8 mouse cellular contexts compared by ENCODE assay signal in the genomic region with DNA sequence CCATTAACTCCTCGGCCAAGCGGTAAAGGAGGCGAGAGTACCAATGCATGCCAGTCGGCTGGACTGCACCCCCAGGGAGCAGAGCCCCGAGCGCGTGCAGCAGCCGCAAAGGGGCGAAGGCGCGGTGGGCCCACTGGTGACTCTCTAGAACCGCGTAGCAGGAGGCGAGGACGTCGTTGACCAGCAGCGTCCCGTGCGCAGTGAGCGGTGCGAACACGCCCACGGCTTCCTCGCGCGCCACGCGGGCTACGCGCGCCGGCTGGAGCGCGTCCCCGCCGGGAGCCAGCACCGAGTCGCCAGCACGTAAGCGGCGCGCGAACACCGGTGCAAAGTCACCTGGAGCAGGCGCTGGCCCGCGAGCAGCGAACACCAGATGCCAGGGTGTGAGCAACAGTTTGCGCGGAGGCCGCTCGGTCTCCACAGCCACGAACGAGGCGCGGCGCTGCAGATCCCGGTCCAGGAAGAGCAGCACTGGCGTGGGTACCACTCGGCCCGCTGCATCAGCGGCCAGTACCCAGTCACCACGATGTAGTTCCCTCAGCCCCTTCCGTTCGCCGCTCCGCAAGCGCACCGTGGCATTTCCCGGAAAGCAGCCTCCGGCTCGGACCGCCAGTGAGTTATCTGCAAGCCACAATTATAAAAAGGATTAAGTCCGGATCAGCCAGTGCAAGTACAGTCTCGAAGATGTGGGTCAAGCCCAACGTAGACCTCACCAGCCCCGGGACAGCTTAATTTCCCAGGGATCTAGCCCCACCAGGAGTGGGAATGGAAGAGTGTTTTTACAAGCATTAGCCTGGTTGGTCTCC. TPM values are rescaled to one million over a fixed set of nuclear protein-coding genes. Genes with fewer than 3 reads are reported as not detected.
DNase-seq lines count a peak whose midpoint lies in the region; ATAC-seq and TF ChIP-seq lines count a peak whose summit lies in the region.

Rhebl1 (minus strand) TSS at position 601 of the 806 bp plus-strand sequence.

- H3ac ChIP-seq in C2C12 (ENCODE audit: control insufficient read depth, insufficient read length, low read depth): peak within 1 kb of the TSS; percentile 3

- H3K79me3 ChIP-seq in C2C12 (ENCODE audit: low read depth): no peaks in the 10 kb centered on the region

- H3K36me3 ChIP-seq in erythroblast, embryonic 14.5 days (ENCODE audit: control insufficient read depth): no peaks in the 10 kb centered on the region
- no peaks in the 10 kb centered on the region for H3K36me3 ChIP-seq in C2C12 (ENCODE audit: control insufficient read depth, insufficient read depth)
- H3K36me3 ChIP-seq in heart, embryonic 13.5 days: no peaks in the 10 kb centered on the region
- H3K36me3 ChIP-seq in megakaryocyte, embryonic 14.5 days (replicated peaks; ENCODE audit: low read length): no peaks in the 10 kb centered on the region
- H3K36me3 ChIP-seq in stomach, embryonic 15.5 days: no peaks in the 10 kb centered on the region

- H3K4me2 ChIP-seq in heart, embryonic 13.5 days: peak within 1 kb of the TSS; percentile 100
- peak within 1 kb of the TSS; percentile 99 for H3K4me2 ChIP-seq in stomach, embryonic 15.5 days

- TF ChIP-seq CTCF in C2C12 (IDR thresholded peaks at IDR 0.05; ENCODE audit: control insufficient read depth, insufficient read depth, insufficient read length): no peak

- ATAC-seq in erythroblast, adult 5-6 weeks (replicated peaks; ENCODE audit: low FRiP score, poor library complexity, severe bottlenecking): no peak
- ATAC-seq in heart, embryonic 13.5 days (ENCODE audit: extremely low read depth, insufficient number of reproducible peaks, low FRiP score, low TSS enrichment): no peak
- no peak for ATAC-seq in stomach, embryonic 15.5 days (ENCODE audit: insufficient read depth, low FRiP score, low read depth)

- under 1% methylated on average over 74 of the region's 77 CpGs for WGBS in heart, embryonic 13.5 days
- under 1% methylated on average over 77 of the region's 77 CpGs for WGBS in large intestine, adult 2 months
- WGBS in stomach, embryonic 15.5 days: under 1% methylated on average over 77 of the region's 77 CpGs

- peak within 1 kb of the TSS; percentile 54 for H3K4me3 ChIP-seq in erythroblast, embryonic 14.5 days (replicated peaks)
- no peak within 1 kb of the TSS for H3K4me3 ChIP-seq in C2C12 (ENCODE audit: insufficient read depth, poor library complexity, severe bottlenecking)
- H3K4me3 ChIP-seq in heart, embryonic 13.5 days: peak within 1 kb of the TSS; percentile 64
- H3K4me3 ChIP-seq in megakaryocyte, embryonic 14.5 days (replicated peaks): peak within 1 kb of the TSS; percentile 94
- peak within 1 kb of the TSS; percentile 52 for H3K4me3 ChIP-seq in stomach, embryonic 15.5 days (replicated peaks)

- peak; percentile 46 for DNase-seq in cerebellum, adult 9-11 months
- no peak for DNase-seq in large intestine, adult 2 months (ENCODE audit: low read depth, low spot score)

- H3K9ac ChIP-seq in heart, embryonic 13.5 days: peak within 1 kb of the TSS; percentile 80
- peak within 1 kb of the TSS; percentile 23 for H3K9ac ChIP-seq in stomach, embryonic 15.5 days

- peaks cover 82% of the 10 kb centered on the region for H3K27me3 ChIP-seq in erythroblast, embryonic 14.5 days (ENCODE audit: control insufficient read depth)
- H3K27me3 ChIP-seq in C2C12 (ENCODE audit: control insufficient read depth, insufficient read depth, insufficient read length): peaks cover 15% of the 10 kb centered on the region
- peaks cover 78% of the 10 kb centered on the region for H3K27me3 ChIP-seq in heart, embryonic 13.5 days (replicated peaks)
- H3K27me3 ChIP-seq in megakaryocyte, embryonic 14.5 days (replicated peaks): peaks cover 63% of the 10 kb centered on the region
- H3K27me3 ChIP-seq in stomach, embryonic 15.5 days (replicated peaks): peaks cover 61% of the 10 kb centered on the region

- H3K79me2 ChIP-seq in C2C12 (ENCODE audit: control insufficient read depth, insufficient read depth): no peaks in the 10 kb centered on the region

- H3K27ac ChIP-seq in heart, embryonic 13.5 days (replicated peaks): 0 out of 2 replicates have a peak within 1 kb of the TSS, but pooled peaks have one; percentile 34
- 0 out of 2 replicates have a peak within 1 kb of the TSS, but pooled peaks have one; percentile 31 for H3K27ac ChIP-seq in stomach, embryonic 15.5 days

- H3K9me3 ChIP-seq in erythroblast, embryonic 14.5 days (ENCODE audit: control insufficient read depth, low read length): peaks cover 14% of the 10 kb centered on the region; the same call in 1 of the 2 replicates
- H3K9me3 ChIP-seq in heart, embryonic 13.5 days: no peaks in the 10 kb centered on the region
- no peaks in the 10 kb centered on the region for H3K9me3 ChIP-seq in megakaryocyte, embryonic 14.5 days
- no peaks in the 10 kb centered on the region for H3K9me3 ChIP-seq in stomach, embryonic 15.5 days

- peaks cover 50% of the 10 kb centered on the region for H3K4me1 ChIP-seq in erythroblast, embryonic 14.5 days (ENCODE audit: control insufficient read depth)
- peaks cover 62% of the 10 kb centered on the region for H3K4me1 ChIP-seq in heart, embryonic 13.5 days
- peaks cover 73% of the 10 kb centered on the region for H3K4me1 ChIP-seq in megakaryocyte, embryonic 14.5 days
- peaks cover 43% of the 10 kb centered on the region for H3K4me1 ChIP-seq in stomach, embryonic 15.5 days

TF ChIP-seq in C2C12, 6 proteins besides CTCF, POLR2A, EP300 and RAD21:
- no peak for TF ChIP-seq MYOD1 (IDR thresholded peaks at IDR 0.05; ENCODE audit: control insufficient read depth, insufficient read length, low read depth)
- no peak for TF ChIP-seq USF1 (IDR thresholded peaks at IDR 0.05; ENCODE audit: low read depth)
- no peak for TF ChIP-seq MAX (IDR thresholded peaks at IDR 0.05)
- no peak for TF ChIP-seq MYOG (IDR thresholded peaks at IDR 0.05; ENCODE audit: control insufficient read depth, extremely low read depth, insufficient read length)
- no peak for TF ChIP-seq CEBPB (IDR thresholded peaks at IDR 0.05; ENCODE audit: low read depth)
- TF ChIP-seq FOSL1 (IDR thresholded peaks at IDR 0.05; ENCODE audit: insufficient read depth, low read length, poor library complexity, severe bottlenecking): no peak

RNA-seq across cellular contexts. Expression of gene Rhebl1, which starts in this region (rescaled TPM):
- 0.24 and 0.38 TPM in 2 replicates for polyA plus RNA-seq in erythroblast, embryonic 14.5 days (2012)
- total RNA-seq in erythroblast, adult 5-6 weeks (2015; ENCODE audit: low replicate concordance): 2.1 TPM in 1 of 2 replicates, not detected in the other
- total RNA-seq in erythroblast, adult 5-6 weeks (2017; ENCODE audit: low replicate concordance): 0.98 and 1.8 TPM in 2 replicates
- polyA plus RNA-seq in C2C12 (2012; fragmentation: generic; extraction: Trizol): 9.7 TPM
- 6.2 and 6.6 TPM in 2 replicates for polyA plus RNA-seq in heart, embryonic 13.5 days (2015; fragmentation: Nextera tagmentation; extraction: Ambion mirVana)
- 14.8 and 17.5 TPM in 2 replicates for polyA plus RNA-seq in large intestine, adult 2 months (2012; rRNA removed)
- 0.19 TPM in 1 of 2 replicates, not detected in the other for polyA plus RNA-seq in megakaryocyte, embryonic 14.5 days (2012; ENCODE audit: insufficient read depth, low replicate concordance)
- polyA plus RNA-seq in stomach, embryonic 15.5 days (2015; fragmentation: Nextera tagmentation; extraction: Ambion mirVana): 8.6 and 8.8 TPM in 2 replicates
